Mouse (Mus musculus): ENCODE measurements around the gene Fcnb.

DNA sequence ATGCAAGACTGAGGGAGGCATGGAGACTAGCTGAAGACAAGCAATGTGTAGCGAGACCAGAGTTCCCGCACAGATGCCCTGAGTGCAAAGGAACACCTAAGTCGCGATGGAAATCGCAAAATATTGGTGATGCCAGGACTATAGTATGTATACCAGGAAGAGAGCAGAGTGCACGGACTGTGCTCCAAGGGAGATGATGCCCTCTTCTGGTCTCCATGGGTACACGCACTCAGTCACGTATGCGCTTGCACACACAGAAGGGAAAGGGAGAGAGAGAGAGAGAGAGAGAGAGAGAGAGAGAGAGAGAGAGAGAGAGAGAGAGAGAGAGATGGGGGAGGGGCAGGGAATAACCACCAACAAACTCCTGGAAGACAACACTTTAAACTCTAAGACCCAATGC is 35.7 kb upstream of the Fcnb start:
- TF ChIP-seq CTCF (IDR thresholded peaks at IDR 0.05; ENCODE audit: control insufficient read depth, insufficient read depth, insufficient replicate concordance, low read depth, low read length) (no peak), POLR2A (IDR thresholded peaks at IDR 0.05; ENCODE audit: control insufficient read depth, low read depth, low read length) (no peak)
